Mouse (Mus musculus) kidney, embryonic 15.5 days (tissue): ENCODE results near the gene Lipa. TPM values are rescaled to one million over a fixed set of nuclear protein-coding genes. Genes with fewer than 3 reads are reported as not detected.
A peak's percentile ranks its signal among the peaks of the same experiment; 100 is the strongest.

ENCODE experiments used
- ATAC-seq: fragments of 200-750 bp; cut with Nextera tagmentation; replicated peaks from 2 replicates; pipeline ENCODE4 v1.8.0; 2017; ENCODE audit warnings: moderate TSS enrichment; ENCODE audit not compliant: low FRiP score
- H3K27ac ChIP-seq: fragments of 300-500 bp; sonication (generic); 2 replicates; pipeline ENCODE4 v1.5.1; 2015; ENCODE audit warnings: mild to moderate bottlenecking, inconsistent platforms
- H3K27me3 ChIP-seq: fragments of 300-500 bp; sonication (generic); 2 replicates; pipeline ENCODE4 v1.6.1; 2015; ENCODE audit warnings: inconsistent platforms
- H3K36me3 ChIP-seq: fragments of 300-500 bp; sonication (generic); 2 replicates; pipeline ENCODE4 v1.6.1; 2015; ENCODE audit warnings: inconsistent platforms
- H3K4me1 ChIP-seq: fragments of 300-500 bp; sonication (generic); 2 replicates; pipeline ENCODE4 v1.6.1; 2015; ENCODE audit warnings: inconsistent platforms
- H3K4me2 ChIP-seq: fragments of 300-500 bp; sonication (generic); 2 replicates; pipeline ENCODE4 v1.6.1; 2015; ENCODE audit warnings: moderate library complexity, mild to moderate bottlenecking, inconsistent platforms
- H3K4me3 ChIP-seq: fragments of 300-500 bp; sonication (generic); replicated peaks from 2 replicates; pipeline ENCODE4 v1.5.1; 2015; ENCODE audit warnings: mild to moderate bottlenecking, inconsistent platforms
- H3K9ac ChIP-seq: fragments of 300-500 bp; sonication (generic); 2 replicates; pipeline ENCODE4 v1.6.1; 2015; ENCODE audit warnings: mild to moderate bottlenecking, inconsistent platforms
- H3K9me3 ChIP-seq: fragments of 300-500 bp; sonication (generic); replicated peaks from 2 replicates; pipeline ENCODE4 v1.6.1; 2016; ENCODE audit warnings: inconsistent platforms
- WGBS: fragments of 180-500 bp; shearing (Covaris S2); methylation state at CpG from one replicate; pipeline ENCODE4 v1.1.7; 2015; ENCODE audit warnings: mixed read lengths; 5-methylcytosine and 5-hydroxymethylcytosine counted together
- polyA plus RNA-seq: library from polyadenylated mRNA; unstranded; fragments of >200 nt; fragmentation: Nextera tagmentation; extraction: Ambion mirVana; gene quantifications from 2 replicates; pipeline ENCODE4 v1.2.1, GENCODE M21; 2015

The Lipa gene
- polyA plus RNA-seq, 1 experiment from 2014 or later: 32.5 TPM

DNA sequence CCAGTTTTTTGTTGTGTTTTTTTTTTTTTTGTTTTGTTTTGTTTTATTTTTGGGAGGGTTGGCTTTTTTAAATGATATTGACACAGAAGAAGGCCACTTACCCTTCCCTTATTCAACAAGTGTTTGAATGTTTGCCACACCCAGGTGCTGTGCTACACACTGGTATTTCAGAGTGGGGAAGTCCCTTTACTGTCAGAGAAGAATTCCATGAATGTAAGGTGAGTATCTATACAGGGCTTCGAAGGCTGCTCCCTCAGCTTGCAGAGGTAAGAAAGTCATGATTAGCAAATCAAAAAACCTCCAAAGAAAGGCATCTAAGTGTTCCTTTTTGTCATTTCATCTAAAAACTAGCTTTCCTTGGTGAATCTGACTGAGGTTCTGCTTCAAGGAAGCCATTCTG lies 78.4 kb downstream of the Lipa start:
- Histone ChIP-seq H3K9ac (no peak overlapping the region), H3K4me1 (no peaks in the 10 kb centered on the region), H3K36me3 (no peaks in the 10 kb centered on the region), H3K4me2 (no peak overlapping the region), H3K4me3 (no peak overlapping the region), H3K27me3 (no peaks in the 10 kb centered on the region), H3K27ac (no peak overlapping the region), H3K9me3 (no peaks in the 10 kb centered on the region)
- WGBS: 85% methylated on average over 1 of the region's 1 CpGs
- no peak for ATAC-seq

DNA sequence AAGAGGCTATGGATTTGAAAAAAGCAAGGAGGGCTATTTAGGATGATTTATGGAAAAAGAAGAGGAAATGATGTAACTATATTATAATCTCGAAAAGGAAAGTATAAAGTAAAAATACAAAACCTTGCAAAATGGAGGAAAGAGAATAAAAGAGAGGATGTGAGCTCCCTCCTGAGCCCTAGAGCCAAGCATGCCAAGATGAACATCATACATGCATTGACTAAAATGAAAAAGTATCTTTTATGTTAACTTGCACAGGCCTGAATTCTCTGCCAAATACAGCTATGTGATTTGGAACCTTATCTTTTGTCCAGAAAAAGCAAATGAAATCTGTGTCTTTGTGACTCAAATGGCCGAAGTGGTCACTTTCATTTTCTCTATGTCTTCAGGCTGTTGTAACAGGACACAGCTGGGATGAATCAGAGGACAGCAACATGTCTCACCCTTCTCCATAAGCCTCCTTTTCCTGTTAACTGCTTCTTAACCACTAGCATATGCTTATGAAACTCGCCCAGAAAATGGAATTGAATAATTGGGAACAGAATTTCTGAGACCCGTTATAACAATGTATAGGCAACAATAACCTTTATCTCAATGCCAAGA lies 81.8 kb downstream of the Lipa start:
- H3K27ac ChIP-seq: peak overlapping the region; percentile 66; the same call in 1 of the 2 replicates
- H3K4me3 ChIP-seq: no peak overlapping the region
- no peak overlapping the region for H3K9ac ChIP-seq
- peak overlapping the region; percentile 31 for H3K4me2 ChIP-seq
- H3K9me3 ChIP-seq: no peaks in the 10 kb centered on the region
- H3K36me3 ChIP-seq: no peaks in the 10 kb centered on the region
- H3K4me1 ChIP-seq: no peaks in the 10 kb centered on the region
- H3K27me3 ChIP-seq: no peaks in the 10 kb centered on the region
- 58% methylated on average over 4 of the region's 4 CpGs for WGBS
- no peak for ATAC-seq

DNA sequence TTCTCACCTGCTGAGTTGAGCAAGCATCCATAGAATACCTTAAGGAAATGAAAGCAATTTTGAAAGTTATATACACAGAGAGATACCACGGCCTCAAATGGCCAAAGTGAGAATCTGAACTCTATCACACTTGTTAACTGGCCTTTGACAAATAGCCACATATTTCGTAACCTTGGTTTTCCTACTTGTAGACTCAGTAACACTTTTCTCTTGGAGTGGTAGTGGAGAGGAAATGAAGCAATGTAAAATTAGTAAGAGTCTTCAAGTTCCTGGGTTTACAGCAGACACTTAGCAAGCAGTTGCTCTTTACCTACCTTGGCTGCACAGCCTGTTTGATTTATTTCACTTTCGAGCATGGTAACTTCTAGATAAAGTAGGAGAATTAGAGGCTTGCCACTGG lies 82.5 kb downstream of the Lipa start:
- no peak overlapping the region for H3K9ac ChIP-seq
- no peak for ATAC-seq
- 83% methylated on average over 3 of the region's 3 CpGs for WGBS

More for the DNA sequence above, 82.5 kb downstream of the Lipa start:
- H3K4me2 ChIP-seq: no peak overlapping the region
- H3K36me3 ChIP-seq: no peaks in the 10 kb centered on the region
- no peaks in the 10 kb centered on the region for H3K27me3 ChIP-seq
- 0 out of 2 replicates have a peak overlapping the region, but pooled peaks have one; percentile 5 for H3K27ac ChIP-seq
- no peak overlapping the region for H3K4me3 ChIP-seq
- no peaks in the 10 kb centered on the region for H3K4me1 ChIP-seq
- H3K9me3 ChIP-seq: no peaks in the 10 kb centered on the region

Other genes starting within 250 kb of the Lipa start
- 2.5 and 3.3 TPM in 2 replicates for gene Fas, start 236.8 kb downstream of the Lipa start, polyA plus RNA-seq
- gene Ch25h, start 52.3 kb downstream of the Lipa start, polyA plus RNA-seq: 1.8 and 2.2 TPM in 2 replicates
- 9.5 and 9.7 TPM in 2 replicates for gene Ifit2, start 23.2 kb upstream of the Lipa start, polyA plus RNA-seq
- 2.0 TPM in 2 replicates for gene Ifit3, start 56.1 kb upstream of the Lipa start, polyA plus RNA-seq
- 0.13 and 0.36 TPM in 2 replicates for gene Ifit1bl1, start 74.5 kb upstream of the Lipa start, polyA plus RNA-seq
- gene Ifit3b, start 80.5 kb upstream of the Lipa start, polyA plus RNA-seq: 0.88 and 0.99 TPM in 2 replicates
- gene Ifit1bl2, start 113.3 kb upstream of the Lipa start, polyA plus RNA-seq: 0.09 and 0.14 TPM in 2 replicates
- gene Ifit1, start 113.4 kb upstream of the Lipa start, polyA plus RNA-seq: 0.42 and 0.49 TPM in 2 replicates
- gene Slc16a12, start 219.8 kb upstream of the Lipa start, polyA plus RNA-seq: 10.6 and 13.4 TPM in 2 replicates